Mouse (Mus musculus): Measurements from ENCODE around the gene Acot8. TPM values are rescaled to one million over a fixed set of nuclear protein-coding genes. Genes with fewer than 3 reads are reported as not detected.

Acot8 gene
- polyA plus RNA-seq, 1 experiment from 2014 or later: 12.0 TPM

GRCm38 (mm10) chr2:164828437-164828836 lies 23.8 kb upstream of the Acot8 start, which contains the start of gene Spata25:
Gene Spata25 (minus strand): TSS chr2:164828537.
- no peak for ATAC-seq (ENCODE audit: extremely low read depth, insufficient number of reproducible peaks, low FRiP score, low TSS enrichment)
- Histone ChIP-seq H3K36me3 (peaks cover 54% of the 10 kb centered on the region), H3K4me2 (no peak within 1 kb of the TSS), H3K4me1 (peaks cover 25% of the 10 kb centered on the region), H3K4me3 (no peak within 1 kb of the TSS), H3K9ac (no peak within 1 kb of the TSS), H3K27ac (replicated peaks) (no peak within 1 kb of the TSS), H3K9me3 (no peaks in the 10 kb centered on the region), H3K27me3 (replicated peaks) (no peaks in the 10 kb centered on the region)
- WGBS: 80% methylated on average over 6 of the region's 6 CpGs

- H3K9ac ChIP-seq: no peak overlapping the region
- H3K4me1 ChIP-seq: peaks cover 27% of the 10 kb centered on the region
- WGBS: 80% methylated on average over 16 of the region's 16 CpGs
- no peak overlapping the region for H3K27ac ChIP-seq (replicated peaks)
- no peaks in the 10 kb centered on the region for H3K9me3 ChIP-seq
- no peak overlapping the region for H3K4me2 ChIP-seq
- no peak overlapping the region for H3K4me3 ChIP-seq
- ATAC-seq (ENCODE audit: extremely low read depth, insufficient number of reproducible peaks, low FRiP score, low TSS enrichment): no peak
- no peaks in the 10 kb centered on the region for H3K27me3 ChIP-seq (replicated peaks)
- peaks cover 54% of the 10 kb centered on the region for H3K36me3 ChIP-seq
Observed at GRCm38 (mm10) chr2:164827146-164827850, 22.6 kb upstream of the Acot8 start.

DNA sequence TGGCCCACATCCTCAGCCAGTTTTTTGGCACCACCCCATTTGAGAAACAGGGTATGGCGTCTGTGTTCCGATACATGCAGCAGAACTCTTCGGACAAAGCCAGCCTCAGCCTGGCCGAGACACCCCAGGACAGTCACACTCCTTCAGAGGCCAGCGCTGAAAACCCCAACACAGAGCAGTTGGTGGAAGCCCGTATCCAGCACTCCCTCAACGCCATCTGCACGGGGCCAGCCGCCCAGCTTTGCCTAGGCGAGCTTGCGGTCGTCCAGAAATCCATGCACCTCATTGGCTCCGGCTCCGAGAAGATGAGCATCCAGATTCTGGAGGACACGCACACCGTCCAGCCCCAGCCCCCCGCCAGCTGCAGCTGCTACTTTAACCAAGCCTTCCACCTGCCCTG lies 20.8 kb upstream of the Acot8 start:
- Histone ChIP-seq H3K9me3 (no peaks in the 10 kb centered on the region), H3K27me3 (replicated peaks) (no peaks in the 10 kb centered on the region), H3K4me1 (peaks cover 14% of the 10 kb centered on the region), H3K36me3 (peaks cover 68% of the 10 kb centered on the region), H3K9ac (no peak overlapping the region), H3K27ac (replicated peaks) (no peak overlapping the region), H3K4me2 (no peak overlapping the region), H3K4me3 (no peak overlapping the region)
- ATAC-seq (ENCODE audit: extremely low read depth, insufficient number of reproducible peaks, low FRiP score, low TSS enrichment): no peak
- WGBS: 90% methylated on average over 17 of the region's 17 CpGs

- H3K9ac ChIP-seq: no peak overlapping the region
- peaks cover 66% of the 10 kb centered on the region for H3K36me3 ChIP-seq
- ATAC-seq (ENCODE audit: extremely low read depth, insufficient number of reproducible peaks, low FRiP score, low TSS enrichment): no peak
- H3K27me3 ChIP-seq (replicated peaks): no peaks in the 10 kb centered on the region
- H3K27ac ChIP-seq (replicated peaks): no peak overlapping the region
- H3K4me2 ChIP-seq: peak overlapping the region; percentile 78
- peak overlapping the region; percentile 88 for H3K4me3 ChIP-seq
- no peaks in the 10 kb centered on the region for H3K9me3 ChIP-seq
- WGBS: 91% methylated on average over 4 of the region's 4 CpGs
- peaks cover 14% of the 10 kb centered on the region for H3K4me1 ChIP-seq
Observed at GRCm38 (mm10) chr2:164823969-164824368, 19.3 kb upstream of the Acot8 start.

DNA sequence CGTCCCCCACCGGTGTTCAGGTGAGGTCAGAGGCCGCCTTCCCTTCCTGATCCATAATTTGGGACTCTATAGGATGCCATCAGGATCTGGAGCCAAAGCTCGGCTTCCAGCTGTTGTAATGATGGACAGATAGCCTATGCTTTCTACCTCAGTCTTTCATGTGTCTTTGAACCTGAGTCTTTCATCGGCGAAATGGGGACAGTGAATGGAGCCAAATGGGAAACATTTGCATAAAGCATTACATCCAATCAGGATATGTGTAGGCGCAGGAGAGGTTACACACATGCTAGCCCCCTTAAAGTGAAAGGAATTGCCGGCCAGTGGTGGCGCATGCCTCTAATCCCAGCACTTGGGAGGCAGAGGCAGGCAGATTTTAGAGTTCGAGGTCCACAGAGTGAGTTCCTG lies 18.5 kb upstream of the Acot8 start:
- WGBS: 2% methylated on average over 10 of the region's 10 CpGs
- Histone ChIP-seq H3K27ac (replicated peaks) (peak overlapping the region; percentile 88), H3K4me2 (peak overlapping the region; percentile 78), H3K27me3 (replicated peaks) (no peaks in the 10 kb centered on the region), H3K4me3 (peak overlapping the region; percentile 88), H3K36me3 (peaks cover 58% of the 10 kb centered on the region), H3K9ac (peak overlapping the region; percentile 90), H3K4me1 (peaks cover 14% of the 10 kb centered on the region), H3K9me3 (no peaks in the 10 kb centered on the region)
- ATAC-seq (ENCODE audit: extremely low read depth, insufficient number of reproducible peaks, low FRiP score, low TSS enrichment): peak; percentile 33; the same call in 1 of the 2 replicates

DNA sequence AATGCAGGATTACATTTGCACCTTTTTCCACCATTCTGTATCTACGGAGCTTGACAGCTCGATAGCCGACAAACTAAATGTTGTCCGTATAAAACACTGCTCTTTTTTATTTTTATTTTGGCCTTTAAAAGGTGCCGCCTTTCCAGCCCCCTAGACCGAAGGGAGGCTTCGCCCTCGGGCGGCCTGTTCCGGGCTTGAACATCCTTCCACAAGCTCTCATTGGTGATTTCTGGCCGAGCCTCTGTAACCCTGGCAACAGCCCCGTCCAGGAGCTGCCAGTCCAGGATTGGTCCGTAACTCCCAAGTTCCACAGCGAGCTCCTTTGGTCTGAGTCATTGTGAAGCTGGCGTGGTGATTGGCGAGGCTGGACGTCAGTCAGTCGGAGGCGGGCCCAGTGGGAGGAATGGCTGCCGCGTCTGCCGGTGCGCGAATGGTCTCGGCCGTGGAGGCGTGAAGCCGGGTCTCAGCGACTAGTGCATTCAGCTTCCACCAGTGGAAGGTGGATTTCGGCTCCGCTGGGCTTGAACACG lies 18.0 kb upstream of the Acot8 start, which contains the start of gene Zswim1:
Gene Zswim1, plus strand, starts transcription at position 51 of the 530 bp plus-strand sequence.
- peak within 1 kb of the TSS; percentile 88 for H3K4me3 ChIP-seq
- ATAC-seq (ENCODE audit: extremely low read depth, insufficient number of reproducible peaks, low FRiP score, low TSS enrichment): peak; percentile 99
- H3K27me3 ChIP-seq (replicated peaks): no peaks in the 10 kb centered on the region
- H3K27ac ChIP-seq (replicated peaks): peak within 1 kb of the TSS; percentile 88
- peaks cover 53% of the 10 kb centered on the region for H3K36me3 ChIP-seq
- peak within 1 kb of the TSS; percentile 90 for H3K9ac ChIP-seq
- H3K4me2 ChIP-seq: peak within 1 kb of the TSS; percentile 78
- no peaks in the 10 kb centered on the region for H3K9me3 ChIP-seq
- WGBS: 2% methylated on average over 32 of the region's 32 CpGs
- H3K4me1 ChIP-seq: peaks cover 16% of the 10 kb centered on the region

DNA sequence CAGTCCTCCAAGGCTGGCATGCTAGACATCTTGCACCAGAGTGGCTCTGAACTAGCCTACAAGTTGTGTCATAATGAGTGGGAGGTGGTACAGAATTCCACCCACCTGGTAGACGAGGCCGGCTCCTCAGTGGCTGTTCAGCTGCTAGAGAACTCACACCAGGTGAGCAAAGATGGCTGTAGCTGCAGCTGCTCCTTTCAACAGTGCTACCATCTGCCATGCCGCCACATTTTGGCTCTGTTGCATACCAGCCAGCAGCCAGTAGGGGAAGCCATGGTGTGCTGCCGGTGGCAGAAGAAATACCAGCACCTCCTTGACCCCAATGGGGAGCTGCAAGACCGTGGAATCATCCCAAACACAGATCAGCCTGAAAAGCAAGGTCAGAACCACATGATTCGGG lies 16.4 kb upstream of the Acot8 start:
- no peak overlapping the region for H3K4me2 ChIP-seq
- H3K4me1 ChIP-seq: peaks cover 25% of the 10 kb centered on the region
- WGBS: 79% methylated on average over 6 of the region's 6 CpGs
- no peak overlapping the region for H3K9ac ChIP-seq
- no peak overlapping the region for H3K4me3 ChIP-seq
- H3K27me3 ChIP-seq (replicated peaks): no peaks in the 10 kb centered on the region
- ATAC-seq (ENCODE audit: extremely low read depth, insufficient number of reproducible peaks, low FRiP score, low TSS enrichment): no peak
- peaks cover 37% of the 10 kb centered on the region for H3K36me3 ChIP-seq
- no peaks in the 10 kb centered on the region for H3K9me3 ChIP-seq
- no peak overlapping the region for H3K27ac ChIP-seq (replicated peaks)

GRCm38 (mm10) chr2:164817703-164818102 lies 13.0 kb upstream of the Acot8 start:
- ATAC-seq (ENCODE audit: extremely low read depth, insufficient number of reproducible peaks, low FRiP score, low TSS enrichment): no peak
- no peak overlapping the region for H3K4me2 ChIP-seq
- H3K9me3 ChIP-seq: no peaks in the 10 kb centered on the region
- 58% methylated on average over 5 of the region's 5 CpGs for WGBS
- no peak overlapping the region for H3K4me3 ChIP-seq
- H3K9ac ChIP-seq: no peak overlapping the region
- peaks cover 25% of the 10 kb centered on the region for H3K36me3 ChIP-seq
- H3K4me1 ChIP-seq: peaks cover 24% of the 10 kb centered on the region
- peak overlapping the region; percentile 25 for H3K27ac ChIP-seq (replicated peaks)
- no peaks in the 10 kb centered on the region for H3K27me3 ChIP-seq (replicated peaks)

- Histone ChIP-seq H3K27ac (replicated peaks) (peak overlapping the region; percentile 25), H3K27me3 (replicated peaks) (no peaks in the 10 kb centered on the region), H3K4me1 (peaks cover 20% of the 10 kb centered on the region), H3K9ac (0 out of 2 replicates have a peak overlapping the region, but pooled peaks have one; percentile 19), H3K4me3 (no peak overlapping the region), H3K9me3 (no peaks in the 10 kb centered on the region), H3K36me3 (peaks cover 25% of the 10 kb centered on the region), H3K4me2 (no peak overlapping the region)
- WGBS: 52% methylated on average over 6 of the region's 6 CpGs
- ATAC-seq (ENCODE audit: extremely low read depth, insufficient number of reproducible peaks, low FRiP score, low TSS enrichment): no peak
Observed at GRCm38 (mm10) chr2:164817206-164817605, 12.5 kb upstream of the Acot8 start.

GRCm38 (mm10) chr2:164815821-164816220 lies 11.1 kb upstream of the Acot8 start:
- Histone ChIP-seq H3K4me1 (peaks cover 19% of the 10 kb centered on the region), H3K27me3 (replicated peaks) (no peaks in the 10 kb centered on the region), H3K36me3 (peaks cover 15% of the 10 kb centered on the region), H3K27ac (replicated peaks) (no peak overlapping the region), H3K9ac (no peak overlapping the region), H3K4me2 (0 out of 2 replicates have a peak overlapping the region, but pooled peaks have one; percentile 18), H3K9me3 (no peaks in the 10 kb centered on the region), H3K4me3 (no peak overlapping the region)
- WGBS: 52% methylated on average over 8 of the region's 8 CpGs
- ATAC-seq (ENCODE audit: extremely low read depth, insufficient number of reproducible peaks, low FRiP score, low TSS enrichment): no peak

DNA sequence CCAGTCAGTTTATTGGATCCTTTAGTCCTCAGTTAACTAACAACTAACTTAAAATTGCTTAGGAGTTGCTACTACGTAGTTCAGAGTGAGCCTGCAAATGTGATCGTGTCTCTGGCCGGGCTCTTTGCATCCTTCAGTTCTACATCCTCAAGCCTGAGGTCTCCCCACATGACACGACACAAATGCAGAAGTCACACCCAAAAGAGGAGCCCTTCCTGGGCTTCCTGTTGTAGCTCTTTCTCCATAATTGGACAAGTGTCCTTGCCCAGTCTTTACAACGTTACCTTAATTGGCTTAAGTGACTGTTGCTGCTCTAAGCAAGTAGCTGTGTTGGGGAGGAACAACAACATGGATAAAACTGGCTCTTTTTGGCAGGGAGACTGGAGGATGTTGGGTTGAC lies 10.7 kb upstream of the Acot8 start:
- Histone ChIP-seq H3K4me3 (no peak overlapping the region), H3K36me3 (peaks cover 10% of the 10 kb centered on the region), H3K4me1 (peaks cover 19% of the 10 kb centered on the region), H3K27ac (replicated peaks) (no peak overlapping the region), H3K4me2 (no peak overlapping the region), H3K27me3 (replicated peaks) (no peaks in the 10 kb centered on the region), H3K9me3 (no peaks in the 10 kb centered on the region), H3K9ac (no peak overlapping the region)
- ATAC-seq (ENCODE audit: extremely low read depth, insufficient number of reproducible peaks, low FRiP score, low TSS enrichment): no peak
- WGBS: 76% methylated on average over 5 of the region's 5 CpGs

DNA sequence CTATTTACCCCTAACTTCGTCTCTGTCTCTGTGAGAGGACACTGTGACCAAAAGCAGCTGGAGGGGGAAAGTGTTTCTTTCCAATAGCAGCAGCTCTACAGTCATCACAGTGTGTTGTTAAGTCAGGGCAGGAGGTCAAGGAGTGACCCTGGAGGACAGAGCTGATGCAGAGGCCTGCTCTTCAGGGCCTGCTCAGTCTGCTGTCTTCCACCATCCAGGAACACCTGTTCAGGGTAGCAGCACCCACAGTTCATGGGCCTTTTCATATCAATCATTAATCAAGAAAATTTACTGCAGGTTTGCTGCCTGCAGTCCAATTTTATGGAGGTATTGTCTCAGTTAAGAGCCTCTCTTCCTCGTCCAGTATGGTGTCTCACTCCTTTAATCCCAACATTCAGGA lies 8.9 kb upstream of the Acot8 start:
- H3K9ac ChIP-seq: no peak overlapping the region
- H3K4me2 ChIP-seq: no peak overlapping the region
- no peaks in the 10 kb centered on the region for H3K27me3 ChIP-seq (replicated peaks)
- H3K36me3 ChIP-seq: peaks cover 12% of the 10 kb centered on the region
- ATAC-seq (ENCODE audit: extremely low read depth, insufficient number of reproducible peaks, low FRiP score, low TSS enrichment): no peak
- H3K4me1 ChIP-seq: peaks cover 19% of the 10 kb centered on the region
- no peak overlapping the region for H3K27ac ChIP-seq (replicated peaks)
- WGBS: 62% methylated on average over 2 of the region's 2 CpGs
- H3K4me3 ChIP-seq: no peak overlapping the region
- H3K9me3 ChIP-seq: no peaks in the 10 kb centered on the region

All from heart, embryonic 13.5 days (tissue).